Mouse (Mus musculus) neural tube, embryonic 14.5 days (tissue): Measurements from ENCODE around the gene Wnk2. TPM values are rescaled to one million over a fixed set of nuclear protein-coding genes. Genes with fewer than 3 reads are reported as not detected.
"Not testable (repeated sequence)": the region's sequence is repeated elsewhere in the genome, so short reads cannot be mapped to it uniquely, and the experiment has no call there.

Experiments used
- ATAC-seq: fragments of 200-750 bp; cut with Nextera tagmentation; 2 replicates; pipeline ENCODE4 v1.8.0; 2017; ENCODE audit warnings: low read depth, mild to moderate bottlenecking, moderate TSS enrichment, moderate library complexity
- H3K27ac ChIP-seq: fragments of 300-500 bp; sonication (generic); 2 replicates; pipeline ENCODE4 v1.5.1; 2014; ENCODE audit warnings: low read depth, mild to moderate bottlenecking, control low read depth, low read length, moderate library complexity, mixed read lengths
- H3K27me3 ChIP-seq: fragments of 300-500 bp; sonication (generic); 2 replicates; pipeline ENCODE4 v1.6.1; 2014; ENCODE audit warnings: low read length; ENCODE audit not compliant: control insufficient read depth, insufficient read depth
- H3K36me3 ChIP-seq: fragments of 300-500 bp; sonication (generic); 2 replicates; pipeline ENCODE4 v1.6.1; 2014; ENCODE audit warnings: low read length, mixed read lengths; ENCODE audit not compliant: control insufficient read depth, insufficient read depth
- H3K4me1 ChIP-seq: fragments of 300-500 bp; sonication (generic); 2 replicates; pipeline ENCODE4 v1.6.1; 2014; ENCODE audit warnings: low read length; ENCODE audit not compliant: control insufficient read depth, insufficient read depth
- H3K4me2 ChIP-seq: fragments of 300-500 bp; sonication (generic); 2 replicates; pipeline ENCODE4 v1.6.1; 2014; ENCODE audit warnings: mild to moderate bottlenecking, low read depth, low read length, control low read depth
- H3K4me3 ChIP-seq: fragments of 300-500 bp; sonication (generic); 2 replicates; pipeline ENCODE4 v1.5.1; 2014; ENCODE audit warnings: low read depth, low read length, control low read depth, mixed read lengths
- H3K9ac ChIP-seq: fragments of 300-500 bp; sonication (generic); replicated peaks from 2 replicates; pipeline ENCODE4 v1.6.1; 2014; ENCODE audit warnings: low read depth, mild to moderate bottlenecking, control low read depth, low read length, mixed read lengths
- H3K9me3 ChIP-seq: fragments of 300-500 bp; sonication (generic); 2 replicates; pipeline ENCODE4 v1.6.1; 2016; ENCODE audit warnings: low read length; ENCODE audit not compliant: control insufficient read depth
- WGBS: fragments of 180-500 bp; shearing (Covaris S2); extraction: QIAGEN DNeasy Blood & Tissue Kit; methylation state at CpG from one replicate; pipeline ENCODE4 v1.1.7; 2014; 5-methylcytosine and 5-hydroxymethylcytosine counted together
- polyA plus RNA-seq: library from polyadenylated mRNA; unstranded; fragments of >200 nt; fragmentation: Nextera tagmentation; extraction: Ambion mirVana; gene quantifications from 2 replicates; pipeline ENCODE4 v1.2.1, GENCODE M21; 2014

Wnk2 gene
- polyA plus RNA-seq, 1 experiment from 2014 or later: 33.1 TPM

- peaks cover 36% of the 10 kb centered on the region for H3K36me3 ChIP-seq
- 91% methylated on average over 7 of the region's 7 CpGs for WGBS
These were observed 87.4 kb downstream of the Wnk2 start for GRCm38 (mm10) chr13:49060456-49060855.

GRCm38 (mm10) chr13:49058528-49058927, 89.3 kb downstream of the Wnk2 start:
- H3K9ac ChIP-seq: no peak overlapping the region
- no peaks in the 10 kb centered on the region for H3K4me1 ChIP-seq
- ATAC-seq: no peak
- H3K27ac ChIP-seq: no peak overlapping the region
- peaks cover 33% of the 10 kb centered on the region for H3K36me3 ChIP-seq
- H3K27me3 ChIP-seq: no peaks in the 10 kb centered on the region
- H3K9me3 ChIP-seq: no peaks in the 10 kb centered on the region
- H3K4me3 ChIP-seq: no peak overlapping the region
- WGBS: 92% methylated on average over 4 of the region's 4 CpGs
- no peak overlapping the region for H3K4me2 ChIP-seq

More at GRCm38 (mm10) chr13:49060456-49060855, 87.4 kb downstream of the Wnk2 start:
- Histone ChIP-seq H3K4me1 (no peaks in the 10 kb centered on the region), H3K4me2 (no peak overlapping the region), H3K9me3 (no peaks in the 10 kb centered on the region), H3K4me3 (no peak overlapping the region), H3K27ac (no peak overlapping the region), H3K9ac (no peak overlapping the region), H3K27me3 (no peaks in the 10 kb centered on the region)
- no peak for ATAC-seq

GRCm38 (mm10) chr13:49056304-49056703, 91.5 kb downstream of the Wnk2 start:
- Histone ChIP-seq H3K9ac (no peak overlapping the region), H3K36me3 (peaks cover 40% of the 10 kb centered on the region), H3K27ac (no peak overlapping the region), H3K9me3 (no peaks in the 10 kb centered on the region), H3K4me1 (no peaks in the 10 kb centered on the region), H3K4me2 (no peak overlapping the region), H3K4me3 (no peak overlapping the region), H3K27me3 (no peaks in the 10 kb centered on the region)
- ATAC-seq: no peak
- WGBS: 83% methylated on average over 4 of the region's 4 CpGs

GRCm38 (mm10) chr13:49054753-49055152, 93.1 kb downstream of the Wnk2 start:
- not testable (repeated sequence) for H3K4me3 ChIP-seq, H3K4me1 ChIP-seq

GRCm38 (mm10) chr13:49053333-49053732, 94.5 kb downstream of the Wnk2 start:
- H3K27me3 ChIP-seq: no peaks in the 10 kb centered on the region
- 86% methylated on average over 2 of the region's 2 CpGs for WGBS
- H3K27ac ChIP-seq: no peak overlapping the region
- H3K4me3 ChIP-seq: no peak overlapping the region
- ATAC-seq: no peak
- H3K4me1 ChIP-seq: no peaks in the 10 kb centered on the region
- no peak overlapping the region for H3K4me2 ChIP-seq
- H3K9ac ChIP-seq: no peak overlapping the region
- no peaks in the 10 kb centered on the region for H3K9me3 ChIP-seq
- peaks cover 34% of the 10 kb centered on the region; the same call in 1 of the 2 replicates for H3K36me3 ChIP-seq

More at GRCm38 (mm10) chr13:49054753-49055152, 93.1 kb downstream of the Wnk2 start:
- H3K9ac ChIP-seq, ATAC-seq, H3K9me3 ChIP-seq, H3K27me3 ChIP-seq, H3K4me2 ChIP-seq, H3K27ac ChIP-seq: not testable (repeated sequence)
- H3K36me3 ChIP-seq: peaks cover 33% of the 10 kb centered on the region; the same call in 1 of the 2 replicates

GRCm38 (mm10) chr13:49052512-49052911, 95.3 kb downstream of the Wnk2 start:
- Histone ChIP-seq H3K9ac (no peak overlapping the region), H3K4me2 (no peak overlapping the region), H3K9me3 (no peaks in the 10 kb centered on the region), H3K4me1 (no peaks in the 10 kb centered on the region), H3K4me3 (no peak overlapping the region), H3K36me3 (peaks cover 34% of the 10 kb centered on the region; the same call in 1 of the 2 replicates), H3K27ac (no peak overlapping the region), H3K27me3 (no peaks in the 10 kb centered on the region)
- no peak for ATAC-seq
- WGBS: 48% methylated on average over 9 of the region's 9 CpGs

GRCm38 (mm10) chr13:49047393-49047792, 100.4 kb downstream of the Wnk2 start:
- WGBS: 88% methylated on average over 1 of the region's 1 CpGs
- no peak for ATAC-seq
- H3K4me1 ChIP-seq: no peaks in the 10 kb centered on the region
- no peaks in the 10 kb centered on the region for H3K27me3 ChIP-seq
- H3K9me3 ChIP-seq: no peaks in the 10 kb centered on the region
- H3K27ac ChIP-seq: no peak overlapping the region
- H3K4me2 ChIP-seq: no peak overlapping the region
- H3K9ac ChIP-seq: no peak overlapping the region
- H3K36me3 ChIP-seq: peaks cover 18% of the 10 kb centered on the region; the same call in 1 of the 2 replicates
- H3K4me3 ChIP-seq: no peak overlapping the region

- Histone ChIP-seq H3K9ac (no peak overlapping the region), H3K27me3 (no peaks in the 10 kb centered on the region), H3K4me2 (no peak overlapping the region), H3K4me1 (no peaks in the 10 kb centered on the region), H3K4me3 (no peak overlapping the region), H3K9me3 (no peaks in the 10 kb centered on the region), H3K36me3 (peaks cover 4% of the 10 kb centered on the region; the same call in 1 of the 2 replicates), H3K27ac (no peak overlapping the region)
- no peak for ATAC-seq
- 21% methylated on average over 10 of the region's 10 CpGs for WGBS
These were observed 103.7 kb downstream of the Wnk2 start for GRCm38 (mm10) chr13:49044145-49044561.

GRCm38 (mm10) chr13:49042371-49042770, 105.4 kb downstream of the Wnk2 start:
- no peak overlapping the region for H3K4me3 ChIP-seq
- no peaks in the 10 kb centered on the region for H3K9me3 ChIP-seq
- H3K36me3 ChIP-seq: peaks cover 15% of the 10 kb centered on the region
- no peaks in the 10 kb centered on the region for H3K4me1 ChIP-seq
- no peak overlapping the region for H3K27ac ChIP-seq
- 97% methylated on average over 15 of the region's 15 CpGs for WGBS
- no peak overlapping the region for H3K9ac ChIP-seq
- no peak overlapping the region for H3K4me2 ChIP-seq
- H3K27me3 ChIP-seq: no peaks in the 10 kb centered on the region
- no peak for ATAC-seq
